Mouse (Mus musculus): ENCODE measurements at regions not wholly inside any gene's neighbourhood (a gene's known extent, or its start where the extent isn't known, plus 50 kb on each side); places are given as distances from the start of the nearest gene placed in this dataset.

DNA sequence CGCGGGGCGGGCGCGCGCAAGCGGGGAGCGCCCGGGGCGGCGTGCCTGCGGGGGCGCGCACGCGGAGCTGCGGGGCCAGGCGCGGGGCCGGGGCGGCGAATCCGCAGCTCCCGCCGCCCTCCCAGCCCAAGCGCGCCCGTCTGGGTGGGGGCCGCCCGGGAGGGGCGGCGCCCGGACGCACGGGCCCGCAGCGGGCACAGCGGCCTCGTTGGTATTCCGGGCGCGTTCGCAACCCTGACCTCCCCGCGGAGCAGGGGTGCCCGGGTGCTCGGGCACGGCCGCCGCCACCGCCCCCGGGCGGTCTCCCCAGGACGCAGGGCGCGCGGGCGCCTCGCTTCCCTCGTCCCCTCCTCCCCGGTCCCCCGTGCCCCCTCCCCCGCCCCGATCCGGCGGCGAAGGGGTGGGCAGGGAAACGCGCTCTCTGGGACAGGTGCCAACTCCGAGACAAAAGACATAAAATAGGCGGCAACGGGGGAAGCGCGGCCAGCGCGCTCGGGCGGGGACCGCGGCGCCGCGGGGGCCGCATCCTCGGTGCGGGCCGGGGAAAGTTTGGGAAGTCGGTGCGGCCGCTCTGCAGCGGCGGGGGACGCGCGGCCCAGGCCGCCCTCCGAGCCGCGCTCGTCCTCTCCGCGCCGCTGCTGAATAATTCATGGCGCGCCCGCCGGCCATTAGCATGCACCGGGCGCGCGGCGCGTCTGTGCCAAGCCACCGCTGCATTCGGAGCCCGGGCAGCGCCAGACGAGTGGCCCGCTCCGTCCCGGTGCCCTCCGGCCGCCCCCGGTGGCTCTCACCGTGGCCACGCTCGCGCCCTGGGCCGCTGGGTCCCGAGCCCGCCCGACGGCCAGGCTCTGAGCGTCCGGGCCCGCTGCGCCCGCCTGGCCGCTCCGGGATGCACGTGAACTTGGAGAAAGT lies 63.7 kb upstream of the Ppara start:
- TF ChIP-seq CTCF (IDR thresholded peaks at IDR 0.05) = no peak
- intact Hi-C loops (cut with DNase I) = loop anchor here (1.0 to 2.0 kb wide), 5 partner anchors 8 to 58 kb away; no protein-coding TSS in a partner anchor

DNA sequence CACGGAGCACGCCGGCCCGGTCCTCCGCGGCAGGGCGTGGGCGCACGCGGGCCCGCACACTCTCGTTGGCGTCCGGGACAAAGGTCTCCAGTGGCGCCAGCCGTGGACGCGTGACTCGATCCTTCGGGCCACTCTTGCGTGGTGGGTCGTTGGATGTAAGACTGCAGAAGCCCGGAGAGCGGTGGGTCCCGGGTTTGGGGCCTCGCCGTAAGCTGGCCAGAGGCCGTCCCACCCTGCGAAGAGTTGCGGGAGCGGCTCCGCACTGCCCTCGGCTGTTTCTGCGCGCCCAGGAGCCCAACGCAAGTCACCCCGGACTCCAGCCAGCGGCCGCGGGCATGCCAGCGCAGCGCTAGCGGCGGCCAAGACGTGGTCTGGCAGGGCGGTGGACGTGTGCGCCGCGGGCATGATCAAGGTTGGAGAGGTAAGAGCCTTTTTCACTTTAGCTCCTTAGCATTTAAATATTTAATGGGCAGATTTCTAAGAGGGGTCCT lies 63.0 kb upstream of the Ppara start:
- intact Hi-C loops (cut with DNase I) = loop anchor here (1.0 to 2.0 kb wide), 4 partner anchors 8 to 59 kb away; no protein-coding TSS in a partner anchor
- no peak for TF ChIP-seq CTCF (IDR thresholded peaks at IDR 0.05)
- peak in 1 of 2 experiments; percentile 65 for DNase-seq (ENCODE audit: extremely low spot score in 1 of 2, low spot score in 2 of 2)
- peak overlapping the region; percentile 64 for H3K4me3 ChIP-seq
- peak overlapping the region; percentile 98 for H3K27ac ChIP-seq

More for the DNA sequence above, 63.7 kb upstream of the Ppara start:
- DNase-seq (ENCODE audit: extremely low spot score in 1 of 2, low spot score in 2 of 2) = peak; percentile 90
- Histone ChIP-seq H3K4me3 (peak overlapping the region; percentile 64), H3K27ac (peak overlapping the region; percentile 100)

DNA sequence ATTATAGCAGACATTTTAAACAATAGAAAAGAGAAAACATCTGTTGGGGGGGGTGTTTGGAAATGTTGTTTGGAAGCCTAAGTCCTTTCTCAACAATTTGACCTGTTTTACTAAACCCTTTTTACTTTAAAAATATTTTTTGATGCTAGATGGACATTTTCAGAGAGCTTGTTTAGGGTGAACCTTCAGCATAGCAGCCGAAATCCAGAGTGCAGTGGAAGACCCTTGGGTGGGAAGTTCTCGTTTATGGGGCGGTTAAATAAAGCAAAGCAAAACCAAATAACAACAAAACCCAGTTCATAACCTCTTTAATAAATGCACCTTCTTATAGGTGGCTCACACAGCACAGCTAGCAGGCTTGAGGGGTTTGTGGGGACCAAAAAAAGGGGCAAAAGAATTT lies 62.4 kb upstream of the Ppara start:
- DNase-seq (ENCODE audit: extremely low spot score in 1 of 2, low spot score in 2 of 2) = no peak
- intact Hi-C loops (cut with DNase I) = no loop called here
- H3K27ac ChIP-seq = peak overlapping the region; percentile 98
- TF ChIP-seq CTCF (IDR thresholded peaks at IDR 0.05) = no peak
- H3K4me3 ChIP-seq = peak overlapping the region; percentile 64

DNA sequence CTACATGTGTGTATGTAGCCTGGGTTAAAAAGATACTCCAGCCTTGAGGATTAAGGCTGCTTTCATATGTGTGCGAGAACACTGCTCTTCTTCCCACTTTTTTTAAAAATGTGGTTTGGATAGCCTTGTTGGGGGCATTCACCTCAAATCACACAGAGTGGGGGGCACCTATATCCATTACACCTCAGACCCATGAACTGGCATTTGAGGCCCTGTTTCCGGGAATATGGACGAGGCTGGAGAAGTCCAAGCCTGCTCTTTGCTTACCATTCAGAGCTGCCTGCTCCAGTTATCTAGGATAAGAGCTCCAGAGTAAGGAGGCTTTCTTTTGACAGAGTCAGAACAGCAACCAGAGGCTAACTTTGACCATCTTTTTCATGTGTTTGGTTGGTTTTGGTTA lies 61.9 kb upstream of the Ppara start:
- no peak for DNase-seq (ENCODE audit: extremely low spot score in 1 of 2, low spot score in 2 of 2)
- Histone ChIP-seq H3K27ac (peak overlapping the region; percentile 98), H3K4me3 (peak overlapping the region; percentile 64)
- TF ChIP-seq CTCF (IDR thresholded peaks at IDR 0.05) = no peak
- intact Hi-C loops (cut with DNase I) = no loop called here

- no peak for TF ChIP-seq CTCF (IDR thresholded peaks at IDR 0.05)
- Histone ChIP-seq H3K4me3 (peak overlapping the region; percentile 64), H3K27ac (peak overlapping the region; percentile 98)
- no peak for DNase-seq (ENCODE audit: extremely low spot score in 1 of 2, low spot score in 2 of 2)
- intact Hi-C loops (cut with DNase I) = no loop called here
Measured at GRCm38 (mm10) chr15:85673506-85673905, 61.3 kb upstream of the Ppara start.

DNA sequence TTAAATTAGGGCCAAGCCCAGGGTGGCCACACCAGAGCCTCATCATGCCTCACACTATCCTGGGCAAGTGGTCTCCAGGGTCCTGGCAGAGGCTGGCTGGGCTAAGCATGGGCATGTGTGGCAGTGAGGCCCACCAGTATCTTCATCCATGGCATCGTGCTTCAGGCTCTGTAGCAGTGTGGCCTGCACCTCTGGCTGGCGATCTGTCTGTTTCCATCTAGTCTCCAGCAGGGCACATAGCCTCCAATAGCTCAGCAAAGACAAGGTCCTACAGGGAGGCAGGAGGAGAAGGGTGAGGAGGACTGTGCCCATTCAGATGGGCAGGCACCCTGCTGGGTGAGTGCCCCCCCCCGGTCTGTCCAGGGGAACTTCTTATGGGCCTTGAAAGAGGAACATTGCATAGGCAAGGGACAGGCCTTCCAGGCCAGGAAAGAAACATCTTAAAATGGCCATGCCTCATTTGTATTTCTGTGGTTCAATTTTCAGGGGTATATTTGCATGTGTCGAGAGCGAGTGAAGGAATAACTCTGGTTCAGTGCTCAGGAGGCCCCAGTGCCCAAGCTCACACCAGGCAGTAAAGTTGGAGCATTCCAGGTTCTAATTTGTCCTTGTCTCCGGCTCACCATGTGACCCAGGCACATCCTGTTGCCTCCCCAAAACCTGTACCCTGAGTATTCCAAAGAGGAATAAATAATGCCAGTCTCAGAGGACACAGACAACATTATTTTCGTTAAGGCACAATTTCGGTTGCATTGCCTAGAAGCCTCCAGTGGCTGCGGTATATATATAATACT lies 60.4 kb upstream of the Ppara start:
- DNase-seq (ENCODE audit: extremely low spot score in 1 of 2, low spot score in 2 of 2) = no peak
- Histone ChIP-seq H3K4me3 (peak overlapping the region; percentile 64), H3K27ac (peak overlapping the region; percentile 98)
- intact Hi-C loops (cut with DNase I) = no loop called here
- TF ChIP-seq CTCF (IDR thresholded peaks at IDR 0.05) = no peak

- no peak for TF ChIP-seq CTCF (IDR thresholded peaks at IDR 0.05)
- Histone ChIP-seq H3K4me3 (peak overlapping the region; percentile 64), H3K27ac (peak overlapping the region; percentile 98)
- intact Hi-C loops (cut with DNase I) = no loop called here
- DNase-seq (ENCODE audit: extremely low spot score in 1 of 2, low spot score in 2 of 2) = no peak
Measured at GRCm38 (mm10) chr15:85675126-85675525, 59.7 kb upstream of the Ppara start.

DNA sequence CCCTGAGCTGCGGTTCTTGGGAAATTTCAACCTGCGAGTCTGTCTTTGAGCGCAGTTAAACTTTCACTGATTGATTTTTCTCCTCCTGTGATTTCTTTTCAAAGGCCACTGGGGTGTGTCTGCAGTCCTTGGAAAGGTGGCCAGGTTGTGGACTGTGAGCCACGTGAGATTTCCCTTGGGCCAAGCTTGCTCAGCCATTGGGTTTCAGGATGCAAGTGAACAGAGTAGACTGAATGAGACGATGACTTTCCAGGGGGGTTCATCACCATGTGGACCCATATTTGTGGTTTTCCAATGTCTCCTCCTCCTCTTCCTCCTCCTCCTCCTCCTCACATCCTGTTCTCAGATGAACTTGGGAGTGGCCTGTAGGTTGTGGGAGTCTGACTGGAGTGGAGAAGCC lies 59.0 kb upstream of the Ppara start:
- intact Hi-C loops (cut with DNase I) = no loop called here
- DNase-seq (ENCODE audit: extremely low spot score in 1 of 2, low spot score in 2 of 2) = no peak
- Histone ChIP-seq H3K4me3 (peak overlapping the region; percentile 64), H3K27ac (peak overlapping the region; percentile 98)
- TF ChIP-seq CTCF (IDR thresholded peaks at IDR 0.05) = no peak

GRCm38 (mm10) chr15:85676156-85676555 lies 58.6 kb upstream of the Ppara start:
- TF ChIP-seq CTCF (IDR thresholded peaks at IDR 0.05) = no peak
- DNase-seq (ENCODE audit: extremely low spot score in 1 of 2, low spot score in 2 of 2) = no peak
- Histone ChIP-seq H3K4me3 (peak overlapping the region; percentile 64), H3K27ac (peak overlapping the region; percentile 98)
- intact Hi-C loops (cut with DNase I) = no loop called here

DNA sequence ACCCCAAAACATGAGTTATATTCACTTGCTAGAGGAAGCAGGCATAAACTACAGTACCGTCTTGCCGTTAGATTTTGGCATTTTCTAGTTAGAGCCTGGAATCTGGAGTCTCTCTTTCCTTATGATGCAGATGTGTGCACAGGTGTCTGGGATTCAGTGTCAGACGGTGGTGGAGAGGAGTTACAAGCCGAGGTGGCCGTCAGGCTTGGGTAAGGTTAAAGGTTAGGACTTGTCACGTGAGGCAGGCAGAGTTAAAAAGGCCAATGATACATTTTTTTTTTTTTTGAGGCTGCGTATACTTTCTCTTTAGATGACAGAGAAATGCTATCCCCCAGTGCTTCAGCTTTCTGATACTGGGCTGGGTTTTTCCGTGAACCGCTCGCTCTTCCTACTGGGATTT lies 57.9 kb upstream of the Ppara start:
- no peak for TF ChIP-seq CTCF (IDR thresholded peaks at IDR 0.05)
- intact Hi-C loops (cut with DNase I) = no loop called here
- no peak for DNase-seq (ENCODE audit: extremely low spot score in 1 of 2, low spot score in 2 of 2)
- H3K27ac ChIP-seq = peak overlapping the region; percentile 98
- peak overlapping the region; percentile 64 for H3K4me3 ChIP-seq

DNA sequence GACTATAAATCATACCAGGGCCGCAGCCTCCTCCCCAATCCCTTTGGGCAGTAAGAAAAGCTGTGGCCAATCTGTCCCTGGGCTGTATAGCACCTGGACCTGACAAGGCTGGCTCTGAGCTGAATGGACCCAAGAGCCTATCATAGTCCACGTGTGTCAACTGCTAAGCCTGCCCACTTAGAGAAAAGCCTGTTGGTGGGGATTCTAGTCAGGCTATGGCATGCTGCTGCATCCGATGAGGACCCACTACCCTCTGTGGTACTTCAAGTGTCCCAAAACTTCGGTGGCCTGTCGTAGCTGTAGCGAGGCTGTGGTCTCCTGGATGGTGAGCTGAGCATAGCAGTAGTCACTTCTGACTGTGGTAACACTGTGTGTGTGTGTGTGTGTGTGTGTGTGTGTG lies 57.4 kb upstream of the Ppara start:
- TF ChIP-seq CTCF (IDR thresholded peaks at IDR 0.05) = no peak
- no peak for DNase-seq (ENCODE audit: extremely low spot score in 1 of 2, low spot score in 2 of 2)
- intact Hi-C loops (cut with DNase I) = no loop called here
- H3K4me3 ChIP-seq = peak overlapping the region; percentile 64
- peak overlapping the region; percentile 98 for H3K27ac ChIP-seq

GRCm38 (mm10) chr15:85677855-85678254 lies 56.9 kb upstream of the Ppara start:
- peak; percentile 64 to 69 for DNase-seq (ENCODE audit: extremely low spot score in 1 of 2, low spot score in 2 of 2)
- Histone ChIP-seq H3K4me3 (peak overlapping the region; percentile 64), H3K27ac (peak overlapping the region; percentile 96)
- intact Hi-C loops (cut with DNase I) = no loop called here
- no peak for TF ChIP-seq CTCF (IDR thresholded peaks at IDR 0.05)
